Mouse (Mus musculus): ENCODE measurements around the gene Ror2. TPM values are rescaled to one million over a fixed set of nuclear protein-coding genes. Genes with fewer than 3 reads are reported as not detected.

Ror2 gene
- polyA plus RNA-seq, 1 experiment from 2014 or later: 17.1 TPM

DNA sequence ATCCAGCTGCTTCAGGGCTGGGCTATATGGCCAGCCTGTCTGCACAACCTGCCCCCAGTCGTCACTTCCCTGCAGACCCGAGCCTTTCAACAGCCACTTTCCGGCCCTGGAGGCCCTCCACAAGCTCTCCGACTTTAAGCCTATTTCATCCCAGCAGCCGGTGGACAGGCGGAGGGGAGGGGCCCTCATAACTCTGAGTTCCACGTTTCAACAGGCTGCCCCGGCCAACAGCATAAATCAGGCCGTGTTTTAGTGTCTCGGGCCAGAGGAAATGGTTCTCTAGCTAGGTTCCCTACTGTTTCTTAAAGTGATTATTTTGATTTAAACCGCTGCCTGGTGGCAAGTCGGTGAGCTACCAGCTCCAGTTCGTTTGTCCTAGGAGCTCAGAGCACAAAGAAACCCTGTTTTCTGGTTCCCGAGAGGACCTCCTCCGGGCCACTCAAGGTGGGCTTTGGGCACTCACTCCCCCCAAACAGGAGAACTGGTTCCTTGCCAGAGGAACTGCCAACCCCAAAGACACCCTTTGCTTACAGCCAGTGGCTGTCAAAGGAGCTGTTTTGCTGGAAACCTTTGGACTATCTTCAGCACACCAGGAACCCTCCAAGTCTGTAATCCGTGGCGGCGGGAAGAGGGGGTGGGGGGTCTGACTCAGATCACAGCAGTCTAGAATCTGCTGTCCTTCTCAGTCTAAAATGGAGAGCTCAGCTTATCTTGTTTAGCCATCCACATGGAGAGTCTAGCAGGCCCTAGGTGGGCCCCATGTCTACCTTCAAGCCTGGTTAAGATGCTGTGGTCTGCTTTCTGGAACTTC is 84.1 kb downstream of the Ror2 start:
- ATAC-seq (ENCODE audit: borderline replicate concordance, extremely low read depth, low FRiP score, low TSS enrichment): peak; percentile 63; the same call in 1 of the 2 replicates
- Histone ChIP-seq H3K4me1 (peaks cover 62% of the 10 kb centered on the region), H3K27ac (peak overlapping the region; percentile 89), H3K9ac (no peak overlapping the region), H3K4me3 (no peak overlapping the region), H3K36me3 (no peaks in the 10 kb centered on the region), H3K27me3 (no peaks in the 10 kb centered on the region), H3K4me2 (peak overlapping the region; percentile 37), H3K9me3 (no peaks in the 10 kb centered on the region)
- WGBS: 4% methylated on average over 18 of the region's 18 CpGs

GRCm38 (mm10) chr13:53200121-53200520 is 85.8 kb downstream of the Ror2 start:
- Histone ChIP-seq H3K4me2 (no peak overlapping the region), H3K9me3 (no peaks in the 10 kb centered on the region), H3K36me3 (no peaks in the 10 kb centered on the region), H3K27me3 (no peaks in the 10 kb centered on the region), H3K4me3 (no peak overlapping the region), H3K9ac (no peak overlapping the region), H3K4me1 (peaks cover 66% of the 10 kb centered on the region), H3K27ac (no peak overlapping the region)
- 71% methylated on average over 4 of the region's 4 CpGs for WGBS
- no peak for ATAC-seq (ENCODE audit: borderline replicate concordance, extremely low read depth, low FRiP score, low TSS enrichment)

DNA sequence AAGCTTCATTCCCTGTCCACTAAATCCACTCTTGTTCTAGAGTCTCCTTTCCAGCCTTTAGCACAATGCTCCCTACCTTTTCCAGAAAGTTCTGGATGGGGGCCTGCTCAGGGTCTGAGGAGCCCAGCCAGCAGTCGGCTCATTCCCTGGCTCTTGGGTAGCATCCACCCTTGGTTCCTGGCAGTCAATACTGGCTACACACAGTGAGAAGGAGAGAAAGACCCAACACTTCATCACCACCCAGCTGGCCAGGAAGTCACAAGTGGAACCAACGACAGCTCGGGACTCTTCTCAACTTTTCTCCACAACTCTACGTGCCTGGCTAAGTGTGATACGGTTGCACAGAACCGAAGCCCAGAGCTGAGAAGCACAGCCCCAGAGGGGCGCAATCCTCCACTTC is 86.7 kb downstream of the Ror2 start:
- Histone ChIP-seq H3K36me3 (no peaks in the 10 kb centered on the region), H3K27ac (no peak overlapping the region), H3K9me3 (no peaks in the 10 kb centered on the region), H3K9ac (no peak overlapping the region), H3K4me2 (no peak overlapping the region), H3K27me3 (no peaks in the 10 kb centered on the region), H3K4me1 (peaks cover 60% of the 10 kb centered on the region), H3K4me3 (no peak overlapping the region)
- 64% methylated on average over 7 of the region's 7 CpGs for WGBS
- no peak for ATAC-seq (ENCODE audit: borderline replicate concordance, extremely low read depth, low FRiP score, low TSS enrichment)

DNA sequence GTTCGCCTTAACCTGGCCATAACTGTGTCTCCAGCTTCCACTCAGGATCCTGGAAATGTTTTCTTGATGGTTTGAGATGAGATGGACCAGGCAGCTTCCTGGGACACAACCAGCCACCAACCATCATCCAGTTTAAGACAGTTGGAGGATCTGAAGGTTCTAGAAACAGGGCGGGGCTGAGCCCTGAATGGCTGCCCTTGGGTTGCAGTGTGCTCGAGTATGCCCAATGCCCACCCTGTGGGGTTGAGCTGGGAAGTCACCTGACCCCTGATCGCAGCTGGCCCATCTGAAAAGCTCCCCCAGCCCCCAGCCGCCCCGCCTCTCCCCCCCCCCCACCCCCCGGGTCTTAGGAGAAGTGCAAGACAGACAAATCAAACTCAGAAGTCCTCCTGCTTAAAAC is 89.2 kb downstream of the Ror2 start:
- Histone ChIP-seq H3K4me1 (peaks cover 66% of the 10 kb centered on the region), H3K9ac (no peak overlapping the region), H3K4me2 (no peak overlapping the region), H3K4me3 (no peak overlapping the region), H3K27ac (peak overlapping the region; percentile 19; the same call in 1 of the 2 replicates), H3K36me3 (no peaks in the 10 kb centered on the region), H3K9me3 (no peaks in the 10 kb centered on the region), H3K27me3 (no peaks in the 10 kb centered on the region)
- no peak for ATAC-seq (ENCODE audit: borderline replicate concordance, extremely low read depth, low FRiP score, low TSS enrichment)
- 47% methylated on average over 7 of the region's 7 CpGs for WGBS

GRCm38 (mm10) chr13:53195951-53196677 is 89.8 kb downstream of the Ror2 start:
- H3K4me3 ChIP-seq: no peak overlapping the region
- H3K4me1 ChIP-seq: peaks cover 64% of the 10 kb centered on the region
- ATAC-seq (ENCODE audit: borderline replicate concordance, extremely low read depth, low FRiP score, low TSS enrichment): no peak
- no peak overlapping the region for H3K9ac ChIP-seq
- no peak overlapping the region for H3K4me2 ChIP-seq
- peak overlapping the region; percentile 19; the same call in 1 of the 2 replicates for H3K27ac ChIP-seq
- H3K27me3 ChIP-seq: no peaks in the 10 kb centered on the region
- H3K9me3 ChIP-seq: no peaks in the 10 kb centered on the region
- 74% methylated on average over 6 of the region's 6 CpGs for WGBS
- no peaks in the 10 kb centered on the region for H3K36me3 ChIP-seq

GRCm38 (mm10) chr13:53194306-53194705 is 91.6 kb downstream of the Ror2 start:
- Histone ChIP-seq H3K27ac (no peak overlapping the region), H3K9ac (no peak overlapping the region), H3K4me2 (no peak overlapping the region), H3K4me1 (peaks cover 53% of the 10 kb centered on the region), H3K27me3 (no peaks in the 10 kb centered on the region), H3K4me3 (no peak overlapping the region), H3K36me3 (no peaks in the 10 kb centered on the region), H3K9me3 (no peaks in the 10 kb centered on the region)
- 85% methylated on average over 15 of the region's 15 CpGs for WGBS
- ATAC-seq (ENCODE audit: borderline replicate concordance, extremely low read depth, low FRiP score, low TSS enrichment): no peak

DNA sequence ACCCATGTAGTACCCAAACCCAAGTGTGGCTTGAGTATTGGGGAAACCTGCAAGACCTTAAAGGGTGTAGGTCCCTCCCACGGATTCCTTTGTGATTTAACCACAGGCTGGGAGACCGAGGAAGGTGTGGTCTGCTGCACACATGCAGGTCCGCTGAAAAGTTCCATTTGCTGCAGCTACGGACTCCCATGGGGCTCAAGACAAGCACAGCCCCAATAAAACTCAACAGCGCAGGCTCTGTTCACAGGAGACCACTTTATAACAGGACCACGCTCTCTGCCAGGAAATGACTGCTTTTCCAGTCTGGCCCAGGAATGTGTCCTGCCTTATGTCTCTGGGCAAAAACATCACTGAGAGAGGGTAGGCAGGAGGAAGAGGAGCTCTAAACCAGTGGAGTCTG is 92.2 kb downstream of the Ror2 start:
- ATAC-seq (ENCODE audit: borderline replicate concordance, extremely low read depth, low FRiP score, low TSS enrichment): no peak
- Histone ChIP-seq H3K4me1 (peaks cover 56% of the 10 kb centered on the region), H3K4me3 (no peak overlapping the region), H3K27ac (no peak overlapping the region), H3K9me3 (no peaks in the 10 kb centered on the region), H3K36me3 (no peaks in the 10 kb centered on the region), H3K9ac (no peak overlapping the region), H3K27me3 (no peaks in the 10 kb centered on the region), H3K4me2 (no peak overlapping the region)
- WGBS: 56% methylated on average over 6 of the region's 6 CpGs

- Histone ChIP-seq H3K9me3 (no peaks in the 10 kb centered on the region), H3K27me3 (no peaks in the 10 kb centered on the region), H3K9ac (no peak overlapping the region), H3K4me1 (peaks cover 64% of the 10 kb centered on the region), H3K4me3 (no peak overlapping the region), H3K27ac (no peak overlapping the region), H3K4me2 (no peak overlapping the region), H3K36me3 (no peaks in the 10 kb centered on the region)
- WGBS: 79% methylated on average over 6 of the region's 6 CpGs
- ATAC-seq (ENCODE audit: borderline replicate concordance, extremely low read depth, low FRiP score, low TSS enrichment): no peak
These were observed 93.6 kb downstream of the Ror2 start for GRCm38 (mm10) chr13:53192286-53192685.

GRCm38 (mm10) chr13:53191657-53192056 is 94.3 kb downstream of the Ror2 start:
- Histone ChIP-seq H3K9me3 (no peaks in the 10 kb centered on the region), H3K36me3 (no peaks in the 10 kb centered on the region), H3K4me1 (peaks cover 59% of the 10 kb centered on the region), H3K27ac (no peak overlapping the region), H3K9ac (no peak overlapping the region), H3K27me3 (no peaks in the 10 kb centered on the region), H3K4me3 (no peak overlapping the region), H3K4me2 (no peak overlapping the region)
- ATAC-seq (ENCODE audit: borderline replicate concordance, extremely low read depth, low FRiP score, low TSS enrichment): no peak
- WGBS: 35% methylated on average over 7 of the region's 7 CpGs

GRCm38 (mm10) chr13:53188935-53189334 is 97.0 kb downstream of the Ror2 start:
- Histone ChIP-seq H3K9me3 (no peaks in the 10 kb centered on the region), H3K4me1 (peaks cover 43% of the 10 kb centered on the region), H3K4me3 (no peak overlapping the region), H3K27me3 (no peaks in the 10 kb centered on the region), H3K4me2 (no peak overlapping the region), H3K27ac (no peak overlapping the region), H3K9ac (no peak overlapping the region), H3K36me3 (no peaks in the 10 kb centered on the region)
- WGBS: 18% methylated on average over 10 of the region's 10 CpGs
- no peak for ATAC-seq (ENCODE audit: borderline replicate concordance, extremely low read depth, low FRiP score, low TSS enrichment)

- no peak overlapping the region for H3K9ac ChIP-seq
- no peak overlapping the region for H3K4me3 ChIP-seq
- peaks cover 25% of the 10 kb centered on the region for H3K4me1 ChIP-seq
- H3K36me3 ChIP-seq: no peaks in the 10 kb centered on the region
- no peak for ATAC-seq (ENCODE audit: borderline replicate concordance, extremely low read depth, low FRiP score, low TSS enrichment)
- 79% methylated on average over 1 of the region's 1 CpGs for WGBS
- no peaks in the 10 kb centered on the region for H3K27me3 ChIP-seq
- no peaks in the 10 kb centered on the region for H3K9me3 ChIP-seq
- no peak overlapping the region for H3K27ac ChIP-seq
- H3K4me2 ChIP-seq: no peak overlapping the region
These were observed 101.1 kb downstream of the Ror2 start for GRCm38 (mm10) chr13:53184858-53185257.

GRCm38 (mm10) chr13:53184149-53184548 is 101.8 kb downstream of the Ror2 start:
- no peaks in the 10 kb centered on the region for H3K9me3 ChIP-seq
- no peak for ATAC-seq (ENCODE audit: borderline replicate concordance, extremely low read depth, low FRiP score, low TSS enrichment)
- no peak overlapping the region for H3K4me2 ChIP-seq
- peaks cover 28% of the 10 kb centered on the region for H3K4me1 ChIP-seq
- H3K27me3 ChIP-seq: no peaks in the 10 kb centered on the region
- no peaks in the 10 kb centered on the region for H3K36me3 ChIP-seq
- H3K9ac ChIP-seq: no peak overlapping the region
- 75% methylated on average over 5 of the region's 5 CpGs for WGBS
- H3K4me3 ChIP-seq: no peak overlapping the region
- no peak overlapping the region for H3K27ac ChIP-seq
